Mouse (Mus musculus): Measurements from ENCODE around the gene Snx9.

DNA sequence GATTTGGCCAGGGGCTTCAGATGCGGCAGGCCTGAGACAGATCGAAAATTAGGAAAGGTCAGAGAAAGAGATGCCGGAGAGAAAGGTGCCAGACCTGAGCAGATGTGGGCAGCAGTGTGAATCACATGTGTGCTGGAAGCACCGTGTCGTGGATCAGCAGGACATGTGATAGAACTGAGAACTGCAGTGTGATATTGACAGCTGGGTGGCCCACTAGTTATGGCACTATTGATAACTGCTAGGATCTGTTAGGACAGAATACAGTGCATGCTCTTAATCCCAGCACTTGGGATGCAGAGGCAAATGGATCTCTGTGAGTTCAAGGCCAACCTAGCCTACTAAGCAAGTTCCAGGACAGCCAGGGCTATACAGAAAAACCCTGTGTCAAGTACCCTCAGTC is 10.3 kb upstream of the Snx9 start:
- TF ChIP-seq POLR2A (IDR thresholded peaks at IDR 0.05; ENCODE audit: low read depth, low read length) (no peak), CTCF (IDR thresholded peaks at IDR 0.05; ENCODE audit: extremely low read depth, insufficient read length, insufficient replicate concordance, low read depth, low read length) (no peak)
